Mouse (Mus musculus) bone marrow macrophage, adult 2 months (primary cell): ENCODE measurements around the gene Cplx3.

ENCODE experiments used
- CTCF ChIP-seq: IDR thresholded peaks from 2 replicates; pipeline ENCODE4 v1.5.1; 2012; ENCODE audit warnings: low read depth, mild to moderate bottlenecking, low read length, moderate library complexity
- POLR2A ChIP-seq: IDR thresholded peaks from 2 replicates; pipeline ENCODE4 v1.6.1; 2012; ENCODE audit warnings: mild to moderate bottlenecking, low read depth, low read length, borderline replicate concordance

DNA sequence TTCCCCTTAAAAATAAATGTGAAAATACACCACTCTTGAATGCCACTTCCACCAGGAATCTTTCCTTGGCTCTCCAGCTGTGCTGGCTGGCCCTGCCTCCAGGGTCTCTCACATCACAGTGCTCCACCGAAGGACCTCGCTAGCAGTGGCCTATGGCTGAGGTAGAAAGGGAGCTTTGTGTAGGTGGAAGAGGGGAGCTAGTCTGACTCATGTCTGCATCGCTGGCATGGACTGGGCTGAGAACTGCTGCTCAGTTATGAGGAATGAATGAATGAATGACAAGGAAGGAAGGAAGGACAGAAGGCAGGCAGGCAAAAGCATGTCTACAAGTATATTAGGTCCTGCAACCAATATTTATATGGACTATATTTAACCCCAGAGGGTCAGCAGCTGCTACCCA lies 31.2 kb upstream of the Cplx3 start:
- no peak for TF ChIP-seq POLR2A
- TF ChIP-seq CTCF = no peak
